In genomic region chr12:4476832-4477671, GRCm38 (mm10) we compare ENCODE assay signal across 8 mouse cellular contexts. TPM values are rescaled to one million over a fixed set of nuclear protein-coding genes. Genes with fewer than 3 reads are reported as not detected.
A peak's percentile ranks its signal among the peaks of the same experiment; 100 is the strongest.
DNase-seq lines count a peak whose midpoint lies in the region.

Gene Ncoa1, minus strand, starts transcription at chr12:4477182.

- H3K27me3 ChIP-seq in hindbrain, embryonic 10.5 days (ENCODE audit: insufficient read depth, poor library complexity, severe bottlenecking): peaks cover 46% of the 10 kb centered on the region

- H3K9me3 ChIP-seq in hindbrain, embryonic 10.5 days: no peaks in the 10 kb centered on the region

- peak within 1 kb of the TSS; percentile 94 for H3K27ac ChIP-seq in hindbrain, embryonic 10.5 days

- no peaks in the 10 kb centered on the region for H3K36me3 ChIP-seq in hindbrain, embryonic 10.5 days

- peak; percentile 87 for DNase-seq in MN1 (ENCODE audit: low spot score)
- peak; percentile 70 for DNase-seq in cerebellum, adult 9-10 months
- peak; percentile 12 to 62 for DNase-seq in frontal cortex, adult 2 months (ENCODE audit: extremely low spot score in 1 of 2, low spot score in 1 of 2)
- DNase-seq in hindbrain, embryonic 10.5 days (ENCODE audit: low spot score): peak; percentile 83
- peak; percentile 56 to 74 for DNase-seq in layer of hippocampus, postnatal 14 days (ENCODE audit: low spot score in 2 of 2)
- DNase-seq in lung, postnatal 14 days: peak; percentile 77
- DNase-seq in ovary, postnatal 36 days (ENCODE audit: low spot score): peak; percentile 83
- DNase-seq in thymus, postnatal 25 days: peak; percentile 83

- 2% methylated on average over 92 of the region's 98 CpGs for WGBS in hindbrain, embryonic 10.5 days

- H3K4me1 ChIP-seq in hindbrain, embryonic 10.5 days (replicated peaks): peaks cover 22% of the 10 kb centered on the region

- H3K4me3 ChIP-seq in hindbrain, embryonic 10.5 days: peak within 1 kb of the TSS; percentile 88

RNA-seq across cellular contexts. Expression of gene Ncoa1, which starts in this region (rescaled TPM):
- 49.5 and 59.6 TPM in 2 replicates for polyA plus RNA-seq in frontal cortex, adult 2 months (2012; rRNA removed)
- 2.6 and 2.8 TPM in 2 replicates for polyA plus RNA-seq in hindbrain, embryonic 10.5 days (2016; fragmentation: Nextera tagmentation; extraction: Ambion mirVana)
- total RNA-seq in layer of hippocampus, postnatal 14 days (2021): 100 to 1,000 TPM; 109 to 115 TPM

Comparison
In these comparisons a context has a peak if more than half of its experiments do, and no peak if none do; other contexts are left out.
1. Peak in every context shown above with its lines: DNase-seq, H3K4me3 ChIP-seq and H3K27ac ChIP-seq.
2. RNA of gene Ncoa1 (polyA plus RNA-seq): 49.5 to 59.6 TPM in frontal cortex, adult 2 months; 2.6 to 2.8 TPM in hindbrain, embryonic 10.5 days; every median in the first group is over 10 times any median in the second.
3. DNase-seq: peak in every context shown above with its lines; median percentile 87 in MN1; 83 in hindbrain, embryonic 10.5 days; 83 in ovary, postnatal 36 days; 83 in thymus, postnatal 25 days; 77 in lung, postnatal 14 days; 70 in cerebellum, adult 9-10 months; 65 in layer of hippocampus, postnatal 14 days; 37 in frontal cortex, adult 2 months.